Mouse (Mus musculus) midbrain, embryonic 16.5 days (tissue): ENCODE measurements around the gene Nsun4. TPM values are rescaled to one million over a fixed set of nuclear protein-coding genes. Genes with fewer than 3 reads are reported as not detected.

ENCODE experiments used
- ATAC-seq: fragments of 200-750 bp; cut with Nextera tagmentation; 2 replicates; pipeline ENCODE4 v1.8.0; 2017; ENCODE audit warnings: moderate TSS enrichment
- H3K27ac ChIP-seq: fragments of 300-500 bp; sonication (generic); 2 replicates; pipeline ENCODE4 v1.5.1; 2014; ENCODE audit warnings: mild to moderate bottlenecking, low read length, mixed read lengths
- H3K27me3 ChIP-seq: fragments of 300-500 bp; sonication (generic); 2 replicates; pipeline ENCODE4 v1.6.1; 2014; ENCODE audit warnings: low read depth, low read length, mixed read lengths; ENCODE audit not compliant: control insufficient read depth, insufficient read depth
- H3K36me3 ChIP-seq: fragments of 300-500 bp; sonication (generic); 2 replicates; pipeline ENCODE4 v1.6.1; 2014; ENCODE audit warnings: mild to moderate bottlenecking, low read length, moderate library complexity, mixed read lengths; ENCODE audit not compliant: control insufficient read depth, insufficient read depth
- H3K4me1 ChIP-seq: fragments of 300-500 bp; sonication (generic); 2 replicates; pipeline ENCODE4 v1.6.1; 2014; ENCODE audit warnings: mild to moderate bottlenecking, low read length, mixed read lengths; ENCODE audit not compliant: control insufficient read depth, insufficient read depth
- H3K4me2 ChIP-seq: fragments of 300-500 bp; sonication (generic); 2 replicates; pipeline ENCODE4 v1.6.1; 2014; ENCODE audit warnings: mild to moderate bottlenecking, low read length, mixed read lengths
- H3K4me3 ChIP-seq: fragments of 300-500 bp; sonication (generic); 2 replicates; pipeline ENCODE4 v1.5.1; 2014; ENCODE audit warnings: low read depth, mild to moderate bottlenecking, low read length, moderate library complexity, mixed read lengths
- H3K9ac ChIP-seq: fragments of 300-500 bp; sonication (generic); 2 replicates; pipeline ENCODE4 v1.6.1; 2014; ENCODE audit warnings: low read depth, low read length, mixed read lengths
- H3K9me3 ChIP-seq: fragments of 300-500 bp; sonication (generic); replicated peaks from 2 replicates; pipeline ENCODE4 v1.6.1; 2014; ENCODE audit warnings: mild to moderate bottlenecking, low read length, mixed read lengths; ENCODE audit not compliant: control insufficient read depth, poor library complexity, severe bottlenecking
- WGBS: fragments of 180-500 bp; shearing (Covaris S2); extraction: QIAGEN DNeasy Blood & Tissue Kit; methylation state at CpG from one replicate; pipeline ENCODE4 v1.1.7; 2014; 5-methylcytosine and 5-hydroxymethylcytosine counted together
- polyA plus RNA-seq: library from polyadenylated mRNA; unstranded; fragments of >200 nt; fragmentation: Nextera tagmentation; extraction: Ambion mirVana; gene quantifications from 2 replicates; pipeline ENCODE4 v1.2.1, GENCODE M21; 2015

The Nsun4 gene
- polyA plus RNA-seq, 1 experiment from 2014 or later, result 9.9 TPM

GRCm38 (mm10) chr4:115995376-115995730, 58.3 kb downstream of the Nsun4 start:
- Histone ChIP-seq H3K27ac (no peak overlapping the region), H3K4me2 (no peak overlapping the region), H3K9ac (no peak overlapping the region), H3K9me3 (no peaks in the 10 kb centered on the region), H3K4me1 (no peaks in the 10 kb centered on the region), H3K36me3 (no peaks in the 10 kb centered on the region), H3K27me3 (no peaks in the 10 kb centered on the region), H3K4me3 (no peak overlapping the region)
- WGBS, result 71% methylated on average over 2 of the region's 2 CpGs
- no peak for ATAC-seq

- Histone ChIP-seq H3K4me1 (no peaks in the 10 kb centered on the region), H3K27ac (no peak overlapping the region), H3K27me3 (no peaks in the 10 kb centered on the region), H3K36me3 (no peaks in the 10 kb centered on the region), H3K4me2 (no peak overlapping the region), H3K9me3 (no peaks in the 10 kb centered on the region), H3K9ac (no peak overlapping the region), H3K4me3 (no peak overlapping the region)
- 88% methylated on average over 16 of the region's 16 CpGs for WGBS
- ATAC-seq, result 0 out of 2 replicates have a peak, but pooled peaks have one; percentile 34
Measured at GRCm38 (mm10) chr4:115994662-115995375, 58.9 kb downstream of the Nsun4 start.

- H3K36me3 ChIP-seq, result no peaks in the 10 kb centered on the region
- no peaks in the 10 kb centered on the region for H3K9me3 ChIP-seq
- H3K27ac ChIP-seq, result no peak overlapping the region
- H3K4me3 ChIP-seq, result no peak overlapping the region
- no peak overlapping the region for H3K4me2 ChIP-seq
- 81% methylated on average over 7 of the region's 7 CpGs for WGBS
- H3K9ac ChIP-seq, result no peak overlapping the region
- peaks cover 7% of the 10 kb centered on the region; the same call in 1 of the 2 replicates for H3K27me3 ChIP-seq
- ATAC-seq, result no peak
- no peaks in the 10 kb centered on the region for H3K4me1 ChIP-seq
Measured at GRCm38 (mm10) chr4:115989382-115989781, 64.3 kb downstream of the Nsun4 start.

- H3K4me2 ChIP-seq, result no peak overlapping the region
- no peaks in the 10 kb centered on the region for H3K36me3 ChIP-seq
- no peak overlapping the region for H3K27ac ChIP-seq
- no peak for ATAC-seq
- no peaks in the 10 kb centered on the region for H3K4me1 ChIP-seq
- WGBS, result 81% methylated on average over 5 of the region's 5 CpGs
- no peak overlapping the region for H3K4me3 ChIP-seq
- peaks cover 14% of the 10 kb centered on the region for H3K27me3 ChIP-seq
- H3K9ac ChIP-seq, result no peak overlapping the region
- no peaks in the 10 kb centered on the region for H3K9me3 ChIP-seq
Measured at GRCm38 (mm10) chr4:115987858-115988530, 65.7 kb downstream of the Nsun4 start.

GRCm38 (mm10) chr4:115987436-115987835, 66.2 kb downstream of the Nsun4 start:
- WGBS, result 79% methylated on average over 1 of the region's 1 CpGs
- Histone ChIP-seq H3K9me3 (no peaks in the 10 kb centered on the region), H3K4me1 (no peaks in the 10 kb centered on the region), H3K27me3 (peaks cover 14% of the 10 kb centered on the region), H3K27ac (no peak overlapping the region), H3K4me3 (no peak overlapping the region), H3K9ac (no peak overlapping the region), H3K4me2 (no peak overlapping the region), H3K36me3 (no peaks in the 10 kb centered on the region)
- ATAC-seq, result no peak

GRCm38 (mm10) chr4:115984967-115985366, 68.7 kb downstream of the Nsun4 start:
- no peak overlapping the region for H3K4me2 ChIP-seq
- H3K36me3 ChIP-seq, result no peaks in the 10 kb centered on the region
- peaks cover 31% of the 10 kb centered on the region for H3K27me3 ChIP-seq
- 36% methylated on average over 8 of the region's 8 CpGs for WGBS
- no peak overlapping the region for H3K27ac ChIP-seq
- H3K4me3 ChIP-seq, result no peak overlapping the region
- H3K9ac ChIP-seq, result no peak overlapping the region
- ATAC-seq, result no peak
- H3K9me3 ChIP-seq, result no peaks in the 10 kb centered on the region
- no peaks in the 10 kb centered on the region; the same call in 1 of the 2 replicates for H3K4me1 ChIP-seq

- no peak overlapping the region for H3K9ac ChIP-seq
- 2% methylated on average over 13 of the region's 13 CpGs for WGBS
- 0 out of 2 replicates have a peak, but pooled peaks have one; percentile 34 for ATAC-seq
- H3K27ac ChIP-seq, result no peak overlapping the region
- no peaks in the 10 kb centered on the region for H3K36me3 ChIP-seq
- no peak overlapping the region for H3K4me3 ChIP-seq
- H3K9me3 ChIP-seq, result no peaks in the 10 kb centered on the region
- peak overlapping the region; percentile 4; the same call in 1 of the 2 replicates for H3K4me2 ChIP-seq
- H3K27me3 ChIP-seq, result peaks cover 35% of the 10 kb centered on the region
- H3K4me1 ChIP-seq, result peaks cover 7% of the 10 kb centered on the region
Measured at GRCm38 (mm10) chr4:115984111-115984510, 69.6 kb downstream of the Nsun4 start.

Other genes with a start within 250 kb of the Nsun4 start
- gene Mob3c, start 225.8 kb downstream of the Nsun4 start, polyA plus RNA-seq, result 5.0 and 6.2 TPM in 2 replicates
- gene Mknk1, start 214.7 kb downstream of the Nsun4 start, polyA plus RNA-seq, result 22.3 and 24.5 TPM in 2 replicates
- 0.18 TPM in 1 of 2 replicates, not detected in the other for gene Kncn, start 169.5 kb downstream of the Nsun4 start, polyA plus RNA-seq
- gene 6430628N08Rik, start 163.2 kb downstream of the Nsun4 start, polyA plus RNA-seq, result 0.48 and 0.55 TPM in 2 replicates
- gene Dmbx1, start 114.0 kb downstream of the Nsun4 start, polyA plus RNA-seq, result 6.1 and 12.0 TPM in 2 replicates
- gene Faah, start 36.0 kb downstream of the Nsun4 start, polyA plus RNA-seq, result 25.9 and 27.3 TPM in 2 replicates
- 367 and 376 TPM in 2 replicates for gene Uqcrh, start 21.2 kb upstream of the Nsun4 start, polyA plus RNA-seq
- 73.7 and 74.6 TPM in 2 replicates for gene Lrrc41, start 21.4 kb upstream of the Nsun4 start, polyA plus RNA-seq
- gene Rad54l, start 69.8 kb upstream of the Nsun4 start, polyA plus RNA-seq, result 4.6 and 6.1 TPM in 2 replicates
- 63.1 and 68.8 TPM in 2 replicates for gene Pomgnt1, start 70.0 kb upstream of the Nsun4 start, polyA plus RNA-seq
- 2.1 and 3.1 TPM in 2 replicates for gene Lurap1, start 97.5 kb upstream of the Nsun4 start, polyA plus RNA-seq
- not detected in 2 replicates for gene Tspan1, start 113.7 kb upstream of the Nsun4 start, polyA plus RNA-seq
- not detected in 2 replicates for gene 1700042G07Rik, start 119.5 kb upstream of the Nsun4 start, polyA plus RNA-seq
- gene Gm49337, start 119.5 kb upstream of the Nsun4 start, polyA plus RNA-seq, result not detected in 2 replicates
- gene Pik3r3, start 167.7 kb upstream of the Nsun4 start, polyA plus RNA-seq, result 80.5 and 94.2 TPM in 2 replicates